Mouse (Mus musculus): ENCODE results near the gene Akr1d1.

Akr1d1 gene

DNA sequence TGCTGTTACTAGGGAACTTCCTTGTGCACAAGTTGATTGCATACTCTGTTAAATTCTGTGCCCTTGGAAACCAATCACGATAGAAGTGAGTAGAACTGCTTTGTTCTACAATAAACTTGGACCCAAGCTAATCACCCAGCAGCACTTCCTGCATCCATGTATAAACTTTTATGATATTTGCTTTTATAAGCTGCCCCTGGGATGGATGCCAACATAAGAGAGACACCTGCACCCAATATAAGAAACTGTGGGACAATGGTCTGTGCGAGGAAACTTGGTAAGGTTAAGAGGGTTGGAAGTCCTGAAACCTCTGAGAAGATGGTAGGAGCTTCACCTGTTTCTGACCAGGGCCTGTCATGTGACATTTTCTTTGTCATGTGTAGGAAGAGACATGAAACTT, 85.5 kb downstream of the Akr1d1 start:
- in situ Hi-C loops (cut with MseI, MboI), result no loop called here

DNA sequence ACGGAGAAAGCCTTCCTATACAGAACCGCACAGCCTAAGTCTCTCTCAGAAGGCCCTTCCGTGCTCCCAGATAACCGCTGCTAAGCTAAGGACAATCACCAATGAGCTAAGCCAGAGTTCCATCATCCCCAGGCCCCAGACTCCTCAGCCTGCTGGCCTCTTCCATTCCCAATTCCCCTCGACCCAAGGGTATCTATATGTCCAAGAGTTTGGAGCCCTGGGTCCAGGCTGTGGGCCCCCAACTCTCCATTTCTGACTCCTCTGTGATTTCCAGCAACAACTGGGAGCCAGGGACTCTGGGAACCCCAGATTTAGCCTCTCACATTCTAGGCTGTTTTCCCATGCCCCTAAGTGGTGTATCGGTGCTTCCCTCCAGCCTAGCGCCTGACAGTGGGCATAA, 86.2 kb downstream of the Akr1d1 start:
- in situ Hi-C loops (cut with MseI, MboI), result no loop called here

DNA sequence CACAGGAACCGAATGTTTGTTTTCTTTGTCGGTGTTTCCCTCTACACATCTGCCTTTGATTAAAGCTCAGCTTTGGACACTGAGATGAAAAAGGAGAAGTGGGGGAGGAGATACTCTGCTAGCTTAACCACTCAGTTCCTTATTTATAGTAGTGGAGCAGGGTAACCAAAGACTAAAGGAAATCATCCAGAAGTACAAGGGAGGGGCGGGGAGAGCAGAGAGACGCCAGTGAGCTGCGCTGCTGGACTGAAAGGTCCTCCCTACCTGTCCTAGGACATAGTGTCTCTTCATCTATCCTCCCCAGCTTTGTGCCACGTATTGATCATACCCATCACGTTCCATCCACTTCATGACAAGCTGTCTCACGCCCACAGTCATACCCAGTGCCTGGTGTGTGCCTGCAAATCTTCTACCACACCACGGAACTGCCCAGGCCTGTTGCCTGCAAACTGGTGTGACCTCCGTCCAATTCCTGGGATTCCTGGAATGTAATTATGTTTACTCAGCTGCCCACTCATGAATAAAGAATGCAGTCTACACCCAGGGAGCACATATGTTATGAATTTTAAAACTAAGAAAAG, 87.5 kb downstream of the Akr1d1 start:
- in situ Hi-C loops (cut with MseI, MboI), result no loop called here
